Mouse (Mus musculus) 3134 (cell line): ENCODE measurements at regions not wholly inside any gene's neighbourhood (a gene's known extent, or its start where the extent isn't known, plus 50 kb on each side); places are given as distances from the start of the nearest gene placed in this dataset.

Experiments
- DNase-seq: peaks from one replicate; pipeline ENCODE4 v3.0.0-alpha.2; 2011; ENCODE audit warnings: low spot score; ENCODE audit not compliant: insufficient read length; ENCODE audit errors: extremely low read depth

- DNase-seq = no peak
Measured at GRCm38 (mm10) chr4:125439856-125440255, 50.6 kb upstream of the Grik3 start.

- no peak for DNase-seq
Measured at GRCm38 (mm10) chr4:125437161-125437822, 53.2 kb upstream of the Grik3 start.

DNA sequence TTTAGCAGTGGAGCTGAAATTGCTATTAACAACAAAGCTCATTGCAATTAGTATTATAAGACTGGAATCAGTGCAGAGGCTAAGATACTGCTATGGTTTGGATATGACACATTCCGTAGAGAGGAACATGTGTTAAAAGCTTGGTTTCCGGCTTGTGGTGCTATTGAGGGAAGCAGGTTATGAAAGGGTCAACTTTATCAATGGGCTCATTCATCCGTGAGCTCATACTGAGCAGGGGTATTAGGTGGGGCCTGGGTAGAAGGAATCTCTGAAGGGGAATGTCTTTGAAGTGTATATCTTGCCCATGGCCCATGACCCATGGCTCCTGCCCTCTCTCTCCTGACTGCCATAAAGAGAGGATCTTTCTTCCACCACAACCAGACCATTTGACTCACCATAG is 57.0 kb upstream of the Grik3 start:
- no peak for DNase-seq

GRCm38 (mm10) chr4:125431648-125432047 is 58.9 kb upstream of the Grik3 start:
- DNase-seq = no peak

GRCm38 (mm10) chr4:125430845-125431244 is 59.7 kb upstream of the Grik3 start:
- DNase-seq = no peak

- no peak for DNase-seq
Measured at GRCm38 (mm10) chr4:125428736-125429135, 61.8 kb upstream of the Grik3 start.

DNA sequence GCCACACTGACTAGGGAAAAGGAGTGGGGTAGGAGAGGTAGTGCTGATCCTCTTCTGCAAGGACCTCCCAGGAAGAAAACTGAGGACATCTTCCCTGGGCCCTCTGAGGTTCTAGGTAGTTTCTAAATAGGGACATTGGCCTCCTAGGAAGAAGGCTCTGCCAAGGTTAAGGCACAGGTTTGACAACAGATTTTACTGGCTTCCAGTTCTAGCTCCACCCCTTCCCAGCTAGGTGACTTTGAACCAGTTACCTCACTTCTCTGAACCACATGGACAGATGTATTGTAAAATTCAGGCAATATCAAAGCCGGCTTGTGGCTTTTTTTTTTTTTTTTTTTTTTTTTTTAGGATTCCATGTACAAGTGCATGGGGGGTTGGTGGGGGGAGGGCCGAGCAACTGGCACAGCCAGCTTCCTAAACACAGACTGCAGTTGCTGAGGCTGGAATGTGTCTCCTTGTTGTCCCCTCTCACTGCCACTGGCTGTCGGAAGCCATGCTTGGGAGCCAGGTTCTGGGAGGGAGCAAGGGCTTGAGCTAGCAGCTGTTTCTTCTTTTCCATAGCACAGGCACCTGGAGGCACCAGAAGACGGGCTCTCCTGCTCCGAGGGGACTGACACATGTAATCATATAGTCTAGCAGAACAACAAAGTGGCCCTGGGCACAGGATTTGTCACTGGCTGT is 69.8 kb upstream of the Grik3 start:
- DNase-seq = no peak

GRCm38 (mm10) chr4:125419491-125420255 is 70.8 kb upstream of the Grik3 start:
- DNase-seq = no peak

DNA sequence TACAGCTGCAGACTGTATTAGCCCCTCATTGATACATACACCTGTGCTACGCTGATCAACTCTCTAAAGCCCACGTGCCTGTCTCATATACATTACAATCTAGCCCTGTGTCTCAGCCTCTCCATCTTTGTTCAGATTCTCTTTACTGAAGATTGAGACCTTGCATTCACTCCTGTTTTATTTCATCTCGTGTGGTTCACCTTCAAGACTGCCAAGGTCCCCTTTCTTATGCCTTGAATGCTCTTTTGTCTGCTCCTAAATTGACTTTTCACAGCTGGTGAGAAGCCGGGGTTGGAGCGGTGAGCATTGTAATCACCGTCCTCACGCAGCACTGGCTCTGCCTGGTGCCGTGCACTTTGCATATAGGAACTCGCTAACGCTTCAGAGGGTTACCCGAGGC is 75.2 kb upstream of the Grik3 start:
- no peak for DNase-seq

- no peak for DNase-seq
Measured at GRCm38 (mm10) chr4:125413833-125414719, 76.4 kb upstream of the Grik3 start.

DNA sequence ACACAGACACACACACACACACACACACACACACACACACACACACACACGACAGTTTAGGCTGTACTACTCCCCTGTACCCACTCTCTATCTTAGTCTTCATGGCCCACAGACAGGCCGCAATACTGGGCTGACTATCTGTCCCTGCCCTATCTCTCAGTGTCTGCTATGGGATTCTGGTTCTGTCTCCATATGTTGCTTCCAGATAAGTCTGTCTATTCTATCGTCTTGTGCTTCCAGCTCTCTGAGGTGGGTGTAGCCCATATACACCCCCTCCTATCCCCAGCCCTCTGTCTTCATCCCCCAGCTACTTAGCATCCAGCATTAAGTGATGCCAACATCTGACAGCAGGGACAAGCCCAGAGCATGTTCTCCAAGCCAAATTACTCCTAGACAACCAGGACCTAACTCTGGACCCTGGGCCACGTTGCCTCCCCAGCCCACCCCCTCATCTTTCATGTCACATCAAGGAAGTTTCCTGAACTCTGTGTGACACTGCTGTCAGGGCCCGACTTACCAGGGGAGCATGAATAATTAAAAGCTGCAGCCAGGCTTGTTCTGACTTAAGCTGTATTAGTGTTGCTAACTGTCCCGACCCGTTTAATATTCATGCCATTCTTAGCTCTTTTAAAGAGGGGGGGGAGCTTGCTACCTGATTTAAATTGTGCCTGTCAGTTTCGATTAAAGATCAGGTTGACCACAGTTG is 79.6 kb upstream of the Grik3 start:
- DNase-seq = no peak

- DNase-seq = no peak
Measured at GRCm38 (mm10) chr4:125399376-125400112, 91.0 kb upstream of the Grik3 start.

DNA sequence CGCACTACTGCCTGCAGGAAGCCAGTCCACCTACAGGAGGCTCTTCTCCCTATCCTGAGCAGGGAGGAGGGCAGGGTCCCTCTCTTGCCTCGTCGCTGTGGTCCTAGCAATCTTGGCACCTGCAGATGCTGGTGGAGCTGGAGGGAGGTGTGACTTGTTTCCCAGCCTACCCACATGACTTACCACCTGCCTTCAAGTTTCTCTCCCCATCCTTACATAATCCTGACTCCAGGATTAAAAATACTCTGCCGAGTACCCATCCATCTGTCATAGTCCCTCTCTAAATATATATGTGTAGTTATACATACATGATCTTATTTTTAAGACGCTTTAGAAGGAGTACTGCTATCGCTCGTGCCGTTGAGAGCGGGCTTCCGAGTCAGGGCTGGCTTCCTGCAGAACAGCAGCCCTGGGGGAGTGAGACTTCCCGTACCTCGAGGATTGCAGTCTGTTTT is 93.5 kb upstream of the Grik3 start:
- no peak for DNase-seq

- no peak for DNase-seq
Measured at GRCm38 (mm10) chr4:125391269-125391668, 99.2 kb upstream of the Grik3 start.

DNA sequence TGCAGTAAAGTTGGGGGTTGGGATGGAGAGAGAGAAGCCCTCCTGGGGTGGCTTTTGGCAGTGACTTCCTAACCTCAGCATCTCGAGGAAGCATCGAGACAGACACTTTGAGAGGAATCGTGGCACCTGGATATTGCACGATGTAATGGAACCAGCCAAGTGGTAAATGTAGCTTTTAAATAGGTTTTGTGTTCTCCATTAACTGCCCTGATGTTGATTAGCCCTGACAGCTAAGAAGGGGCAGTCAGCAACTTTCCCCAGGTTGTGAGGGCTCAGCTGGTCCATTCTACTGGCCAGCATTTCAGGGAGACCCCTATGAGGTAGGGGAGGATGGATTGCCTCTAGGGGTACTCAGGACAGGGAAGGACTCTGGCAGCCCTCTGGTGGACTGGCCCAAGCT is 104.7 kb upstream of the Grik3 start:
- no peak for DNase-seq

DNA sequence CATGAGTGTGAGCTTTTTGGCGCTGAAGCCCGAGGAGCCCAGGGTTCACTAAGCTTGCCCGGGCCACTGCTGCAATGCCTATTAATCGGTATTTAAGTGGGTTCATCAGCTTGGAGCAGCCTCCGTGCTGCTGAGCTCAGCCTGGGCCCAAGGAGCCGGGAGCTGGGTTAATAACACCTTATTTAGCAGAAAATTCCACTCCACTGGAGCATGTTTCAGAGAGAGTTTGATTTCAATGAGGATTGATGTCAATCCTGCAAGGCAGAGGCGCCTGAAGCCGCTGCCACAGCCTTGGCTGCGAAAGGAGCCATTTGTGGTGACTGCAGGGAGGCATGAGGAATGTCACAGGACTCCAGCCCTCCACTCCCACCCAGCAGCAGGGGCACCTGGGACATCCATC is 126.5 kb upstream of the Grik3 start:
- DNase-seq = no peak

DNA sequence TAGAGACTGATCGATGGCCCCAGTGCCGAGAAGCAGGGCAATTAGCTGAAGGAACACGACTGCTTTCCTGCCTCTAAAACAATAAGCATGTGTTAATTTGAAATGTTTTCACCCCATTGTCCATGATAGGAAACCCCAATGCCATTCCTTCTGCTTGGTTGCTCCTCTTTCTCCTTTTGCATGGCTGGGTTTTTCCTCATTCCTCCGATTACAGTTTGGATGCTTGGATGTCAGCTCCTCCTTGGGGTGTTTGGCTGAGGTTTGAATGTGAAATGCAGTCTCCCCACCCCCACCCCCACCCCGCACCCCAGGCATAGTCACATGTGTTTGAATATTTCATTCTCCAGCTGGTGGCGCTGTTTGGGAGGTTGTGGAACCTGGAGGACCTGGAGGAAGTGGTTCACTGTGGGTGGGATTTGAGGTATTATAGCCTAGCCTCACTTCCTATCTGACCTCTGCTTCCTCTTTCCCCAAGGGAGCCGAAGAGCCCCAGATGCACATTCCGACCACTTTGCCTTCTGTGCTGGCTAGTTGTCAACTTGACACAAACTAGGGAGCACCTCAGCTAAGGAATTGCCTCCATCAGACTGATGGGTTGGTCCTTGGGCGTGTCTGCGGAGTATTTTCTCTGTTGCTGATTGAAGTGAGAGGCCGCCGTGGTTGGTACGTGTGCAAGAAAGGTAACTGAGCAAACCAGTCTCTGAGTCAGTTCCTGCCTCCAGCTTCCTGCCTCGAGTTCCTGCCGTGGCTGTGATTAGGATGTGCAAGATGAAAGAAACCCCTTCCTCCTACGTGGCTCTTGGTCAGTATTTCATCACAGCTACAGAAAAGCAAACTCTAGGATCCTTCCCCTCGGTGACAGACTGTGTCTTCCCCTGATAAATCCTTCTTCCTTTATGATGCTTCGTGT is 128.6 kb upstream of the Grik3 start:
- no peak for DNase-seq

DNA sequence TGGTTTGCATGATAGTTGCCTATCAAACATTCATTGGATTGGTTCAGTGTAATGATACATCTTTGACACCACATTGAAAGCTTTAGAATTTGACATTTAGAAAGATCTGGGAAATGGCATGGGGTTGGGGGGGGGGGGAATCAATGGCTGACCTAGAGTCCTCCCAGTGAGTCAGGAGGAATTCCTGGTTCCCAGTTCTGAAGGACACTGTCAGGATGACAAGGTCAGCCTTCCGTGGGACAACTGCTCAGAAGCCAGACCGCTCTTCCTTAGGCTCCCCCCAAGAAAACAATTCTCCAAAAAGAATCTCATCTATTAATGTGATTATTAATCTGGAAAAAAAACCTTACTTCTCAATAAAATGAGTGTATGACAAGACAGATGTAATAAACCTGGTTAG is 132.1 kb upstream of the Grik3 start:
- no peak for DNase-seq
